Mouse (Mus musculus) G1E (cell line): ENCODE results near the gene Spock2.

Source experiments
- CTCF ChIP-seq: IDR thresholded peaks from 2 replicates; pipeline ENCODE4 v1.5.1; 2012; ENCODE audit warnings: low read depth, low read length, inconsistent platforms, mixed read lengths
- GATA1 ChIP-seq: IDR thresholded peaks from 2 replicates; pipeline ENCODE4 v1.6.1; 2012; ENCODE audit warnings: borderline replicate concordance, low read length, inconsistent platforms, mixed read lengths
- POLR2AphosphoS5 ChIP-seq: IDR thresholded peaks from 2 replicates; pipeline ENCODE4 v1.6.1; 2012; ENCODE audit warnings: low read depth, low read length, inconsistent platforms; ENCODE audit not compliant: insufficient replicate concordance
- TAL1 ChIP-seq: conservative IDR thresholded peaks from 2 replicates; pipeline ENCODE4 v1.6.1; 2012; ENCODE audit warnings: low read depth, low read length, inconsistent platforms, mixed read lengths

DNA sequence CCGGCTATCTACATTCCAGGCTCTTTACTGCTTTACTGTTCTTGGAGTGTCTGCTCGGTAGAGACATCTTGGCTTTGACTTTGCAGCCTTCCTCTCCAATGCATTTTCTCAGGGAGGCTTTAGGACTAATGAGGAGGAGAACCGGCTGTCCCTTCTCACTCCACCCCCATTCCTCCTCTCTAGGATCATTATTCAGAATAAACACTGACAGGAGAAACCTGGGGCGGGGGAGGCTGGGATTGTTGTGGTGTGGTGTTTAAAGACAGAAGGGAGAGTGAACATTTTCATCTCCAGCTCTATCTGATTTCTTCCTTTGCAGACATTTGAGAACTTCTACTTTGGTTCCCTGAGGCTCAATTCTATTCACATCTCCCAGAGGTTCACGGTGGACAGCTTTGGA, 8.2 kb upstream of the Spock2 start:
- TF ChIP-seq CTCF, result no peak
- TF ChIP-seq TAL1, result no peak
- TF ChIP-seq GATA1, result no peak
- no peak for TF ChIP-seq POLR2AphosphoS5
